Mouse (Mus musculus) embryonic facial prominence, embryonic 12.5 days (tissue): Measurements from ENCODE around the gene Racgap1. TPM values are rescaled to one million over a fixed set of nuclear protein-coding genes. Genes with fewer than 3 reads are reported as not detected.

Experiments used
- ATAC-seq: fragments of 200-750 bp; cut with Nextera tagmentation; 2 replicates; pipeline ENCODE4 v1.8.0; 2017; ENCODE audit not compliant: insufficient number of reproducible peaks, insufficient read depth, low FRiP score, low TSS enrichment
- H3K27ac ChIP-seq: fragments of 300-500 bp; sonication (generic); 2 replicates; pipeline ENCODE4 v1.5.1; 2016; ENCODE audit warnings: mild to moderate bottlenecking
- H3K27me3 ChIP-seq: fragments of 300-500 bp; sonication (generic); 2 replicates; pipeline ENCODE4 v1.6.1; 2016; ENCODE audit warnings: mild to moderate bottlenecking, moderate library complexity
- H3K36me3 ChIP-seq: fragments of 300-500 bp; sonication (generic); 2 replicates; pipeline ENCODE4 v1.6.1; 2016; ENCODE audit warnings: mild to moderate bottlenecking
- H3K4me1 ChIP-seq: fragments of 300-500 bp; sonication (generic); 2 replicates; pipeline ENCODE4 v1.6.1; 2016
- H3K4me2 ChIP-seq: fragments of 300-500 bp; sonication (generic); replicated peaks from 2 replicates; pipeline ENCODE4 v1.6.1; 2016; ENCODE audit warnings: mild to moderate bottlenecking, moderate library complexity
- H3K4me3 ChIP-seq: fragments of 300-500 bp; sonication (generic); 2 replicates; pipeline ENCODE4 v1.5.1; 2016; ENCODE audit warnings: mild to moderate bottlenecking
- H3K9ac ChIP-seq: fragments of 300-500 bp; sonication (generic); 2 replicates; pipeline ENCODE4 v1.6.1; 2016; ENCODE audit warnings: mild to moderate bottlenecking, moderate library complexity
- H3K9me3 ChIP-seq: fragments of 300-500 bp; sonication (generic); 2 replicates; pipeline ENCODE4 v1.6.1; 2016; ENCODE audit warnings: mild to moderate bottlenecking, moderate library complexity
- WGBS: fragments of 180-500 bp; shearing (Covaris S2); methylation state at CpG from one replicate; pipeline ENCODE4 v1.1.7; 2016; 5-methylcytosine and 5-hydroxymethylcytosine counted together
- polyA plus RNA-seq: library from polyadenylated mRNA; unstranded; fragments of >200 nt; fragmentation: Nextera tagmentation; extraction: Ambion mirVana; gene quantifications from 2 replicates; pipeline ENCODE4 v1.2.1, GENCODE M21; 2016

Gene Racgap1
- polyA plus RNA-seq, 1 experiment from 2014 or later, result 149 TPM

GRCm38 (mm10) chr15:99663964-99664599, 12.6 kb upstream of the Racgap1 start:
- Histone ChIP-seq H3K4me1 (peaks cover 22% of the 10 kb centered on the region), H3K9ac (peak overlapping the region; percentile 36), H3K9me3 (no peaks in the 10 kb centered on the region), H3K4me3 (peak overlapping the region; percentile 43), H3K4me2 (peak overlapping the region; percentile 85), H3K27ac (no peak overlapping the region), H3K36me3 (no peaks in the 10 kb centered on the region), H3K27me3 (peaks cover 37% of the 10 kb centered on the region)
- WGBS, result 3% methylated on average over 17 of the region's 17 CpGs
- no peak for ATAC-seq

- Histone ChIP-seq H3K4me1 (peaks cover 20% of the 10 kb centered on the region), H3K4me3 (no peak overlapping the region), H3K9ac (no peak overlapping the region), H3K9me3 (no peaks in the 10 kb centered on the region), H3K27ac (no peak overlapping the region), H3K36me3 (no peaks in the 10 kb centered on the region), H3K4me2 (no peak overlapping the region), H3K27me3 (peaks cover 32% of the 10 kb centered on the region)
- no peak for ATAC-seq
- WGBS, result 38% methylated on average over 7 of the region's 7 CpGs
These were observed 10.9 kb upstream of the Racgap1 start for GRCm38 (mm10) chr15:99662371-99662770.

- H3K27me3 ChIP-seq, result peaks cover 32% of the 10 kb centered on the region
- WGBS, result 93% methylated on average over 15 of the region's 15 CpGs
- no peak overlapping the region for H3K4me2 ChIP-seq
- H3K36me3 ChIP-seq, result no peaks in the 10 kb centered on the region
- peaks cover 20% of the 10 kb centered on the region for H3K4me1 ChIP-seq
- H3K27ac ChIP-seq, result no peak overlapping the region
- H3K4me3 ChIP-seq, result no peak overlapping the region
- no peak for ATAC-seq
- H3K9me3 ChIP-seq, result no peaks in the 10 kb centered on the region
- H3K9ac ChIP-seq, result no peak overlapping the region
These were observed 9.8 kb upstream of the Racgap1 start for GRCm38 (mm10) chr15:99661121-99661830.

GRCm38 (mm10) chr15:99658437-99658836, 7.0 kb upstream of the Racgap1 start:
- 42% methylated on average over 2 of the region's 2 CpGs for WGBS
- no peak overlapping the region for H3K4me3 ChIP-seq
- H3K27me3 ChIP-seq, result peaks cover 35% of the 10 kb centered on the region
- H3K9me3 ChIP-seq, result no peaks in the 10 kb centered on the region
- H3K9ac ChIP-seq, result no peak overlapping the region
- ATAC-seq, result no peak
- no peak overlapping the region for H3K27ac ChIP-seq
- H3K36me3 ChIP-seq, result no peaks in the 10 kb centered on the region
- H3K4me2 ChIP-seq, result no peak overlapping the region
- H3K4me1 ChIP-seq, result peaks cover 12% of the 10 kb centered on the region

- no peak overlapping the region for H3K9ac ChIP-seq
- H3K9me3 ChIP-seq, result no peaks in the 10 kb centered on the region
- H3K4me1 ChIP-seq, result peaks cover 9% of the 10 kb centered on the region
- H3K27ac ChIP-seq, result no peak overlapping the region
- H3K4me3 ChIP-seq, result no peak overlapping the region
- no peak overlapping the region for H3K4me2 ChIP-seq
- H3K27me3 ChIP-seq, result peaks cover 44% of the 10 kb centered on the region
- H3K36me3 ChIP-seq, result no peaks in the 10 kb centered on the region
- no peak for ATAC-seq
- 44% methylated on average over 9 of the region's 9 CpGs for WGBS
These were observed 4.5 kb upstream of the Racgap1 start for GRCm38 (mm10) chr15:99655956-99656355.

- H3K27ac ChIP-seq, result no peak overlapping the region
- peaks cover 28% of the 10 kb centered on the region for H3K4me1 ChIP-seq
- no peaks in the 10 kb centered on the region for H3K36me3 ChIP-seq
- 2% methylated on average over 17 of the region's 21 CpGs for WGBS
- peak overlapping the region; percentile 22 for H3K4me3 ChIP-seq
- peak overlapping the region; percentile 49 for H3K4me2 ChIP-seq
- H3K9ac ChIP-seq, result 0 out of 2 replicates have a peak overlapping the region, but pooled peaks have one; percentile 24
- no peak for ATAC-seq
- H3K9me3 ChIP-seq, result no peaks in the 10 kb centered on the region
- peaks cover 44% of the 10 kb centered on the region for H3K27me3 ChIP-seq
These were observed 2.4 kb upstream of the Racgap1 start for GRCm38 (mm10) chr15:99653876-99654275.

- WGBS, result 12% methylated on average over 8 of the region's 8 CpGs
- no peak for ATAC-seq
- Histone ChIP-seq H3K4me3 (peak overlapping the region; percentile 22), H3K4me1 (peaks cover 32% of the 10 kb centered on the region), H3K9me3 (no peaks in the 10 kb centered on the region), H3K4me2 (peak overlapping the region; percentile 49), H3K27me3 (peaks cover 44% of the 10 kb centered on the region), H3K9ac (no peak overlapping the region), H3K27ac (no peak overlapping the region), H3K36me3 (no peaks in the 10 kb centered on the region)
These were observed 1.8 kb upstream of the Racgap1 start for GRCm38 (mm10) chr15:99653291-99653690.

GRCm38 (mm10) chr15:99651984-99652872, 772 bp upstream of the Racgap1 start:
- Histone ChIP-seq H3K4me1 (peaks cover 38% of the 10 kb centered on the region), H3K4me3 (peak overlapping the region; percentile 80), H3K27ac (no peak overlapping the region), H3K4me2 (peak overlapping the region; percentile 81), H3K9ac (no peak overlapping the region), H3K9me3 (no peaks in the 10 kb centered on the region), H3K27me3 (peaks cover 44% of the 10 kb centered on the region), H3K36me3 (no peaks in the 10 kb centered on the region)
- ATAC-seq, result no peak
- WGBS, result 73% methylated on average over 10 of the region's 10 CpGs

- H3K9me3 ChIP-seq, result no peaks in the 10 kb centered on the region
- H3K36me3 ChIP-seq, result no peaks in the 10 kb centered on the region
- H3K4me1 ChIP-seq, result peaks cover 46% of the 10 kb centered on the region
- H3K4me2 ChIP-seq, result peak overlapping the region; percentile 81
- ATAC-seq, result no peak
- no peak overlapping the region for H3K27ac ChIP-seq
- H3K9ac ChIP-seq, result peak overlapping the region; percentile 81; the same call in 1 of the 2 replicates
- WGBS, result 60% methylated on average over 2 of the region's 2 CpGs
- H3K4me3 ChIP-seq, result peak overlapping the region; percentile 80
- H3K27me3 ChIP-seq, result peaks cover 27% of the 10 kb centered on the region
These were observed 1.2 kb downstream of the Racgap1 start for GRCm38 (mm10) chr15:99650304-99650703.

- Histone ChIP-seq H3K9me3 (no peaks in the 10 kb centered on the region), H3K4me1 (peaks cover 54% of the 10 kb centered on the region), H3K27me3 (peaks cover 16% of the 10 kb centered on the region), H3K4me2 (peak overlapping the region; percentile 81), H3K36me3 (no peaks in the 10 kb centered on the region), H3K27ac (no peak overlapping the region), H3K4me3 (peak overlapping the region; percentile 14; the same call in 1 of the 2 replicates), H3K9ac (peak overlapping the region; percentile 81; the same call in 1 of the 2 replicates)
- ATAC-seq, result no peak
- WGBS, result 38% methylated on average over 6 of the region's 6 CpGs
These were observed 2.2 kb downstream of the Racgap1 start for GRCm38 (mm10) chr15:99649067-99649761.

- 12% methylated on average over 4 of the region's 4 CpGs for WGBS
- Histone ChIP-seq H3K9ac (no peak overlapping the region), H3K4me1 (peaks cover 45% of the 10 kb centered on the region), H3K27me3 (peaks cover 7% of the 10 kb centered on the region), H3K4me2 (peak overlapping the region; percentile 28), H3K27ac (peak overlapping the region; percentile 41; the same call in 1 of the 2 replicates), H3K36me3 (no peaks in the 10 kb centered on the region), H3K9me3 (no peaks in the 10 kb centered on the region), H3K4me3 (no peak overlapping the region)
- ATAC-seq, result no peak
These were observed 3.1 kb downstream of the Racgap1 start for GRCm38 (mm10) chr15:99648326-99648725.
